Mouse (Mus musculus): ENCODE measurements around the gene Ap4s1.
"Not testable (repeated sequence)": the region's sequence is repeated elsewhere in the genome, so short reads cannot be mapped to it uniquely, and the experiment has no call there.

The Ap4s1 gene

DNA sequence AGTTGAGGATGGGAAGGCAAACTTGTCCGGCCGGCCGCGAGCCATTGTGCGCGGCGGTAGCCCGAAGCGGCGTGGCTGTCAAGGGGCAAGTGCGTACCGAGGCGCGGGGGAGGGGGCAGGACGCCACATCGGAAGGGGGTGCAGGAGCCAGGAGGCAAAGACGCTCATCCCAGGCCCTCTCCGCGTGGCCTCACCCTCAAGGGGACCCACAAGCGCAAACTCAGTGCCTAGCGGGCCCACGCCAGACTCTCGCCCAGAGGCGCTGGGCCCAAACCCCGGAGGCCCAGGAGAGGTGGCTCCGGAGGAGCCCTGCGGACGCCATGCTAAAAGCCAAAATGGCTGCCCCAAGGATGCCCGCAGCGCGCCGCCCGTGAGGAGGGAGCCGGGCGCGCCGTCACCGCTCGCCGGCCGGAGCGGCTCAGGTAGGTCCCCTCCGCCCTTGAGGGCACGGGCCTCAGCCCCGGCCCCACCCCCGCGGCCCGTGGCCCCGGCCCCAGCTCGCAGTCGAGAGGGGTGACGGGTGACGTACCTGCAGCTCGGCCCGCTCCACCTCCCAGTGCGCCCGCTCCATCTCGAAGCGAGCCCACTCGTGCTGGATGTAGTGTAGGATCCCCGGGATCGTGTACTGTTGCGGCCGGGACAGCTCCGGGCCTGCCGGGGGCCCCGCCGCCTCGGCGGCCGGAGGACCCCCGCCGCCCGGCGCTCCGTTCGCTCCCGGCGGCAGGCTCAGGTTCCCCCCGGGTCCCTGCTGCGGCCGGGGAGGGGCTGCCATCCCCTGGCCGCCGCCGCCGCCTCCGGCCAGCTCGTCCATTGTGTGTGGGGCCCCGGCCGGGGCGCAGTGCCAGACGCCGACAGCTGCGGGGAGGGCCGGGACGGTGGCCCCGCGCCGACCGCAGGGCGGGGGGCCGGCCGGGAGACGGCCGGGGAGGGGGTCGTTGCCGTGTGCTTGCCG lies at the start of gene Ap4s1:
Ap4s1 (plus strand) TSS at position 141 of the 952 bp plus-strand sequence.
- in situ Hi-C loops (cut with MboI; ENCODE audit: low sequenced_read_pairs) = no loop called here

DNA sequence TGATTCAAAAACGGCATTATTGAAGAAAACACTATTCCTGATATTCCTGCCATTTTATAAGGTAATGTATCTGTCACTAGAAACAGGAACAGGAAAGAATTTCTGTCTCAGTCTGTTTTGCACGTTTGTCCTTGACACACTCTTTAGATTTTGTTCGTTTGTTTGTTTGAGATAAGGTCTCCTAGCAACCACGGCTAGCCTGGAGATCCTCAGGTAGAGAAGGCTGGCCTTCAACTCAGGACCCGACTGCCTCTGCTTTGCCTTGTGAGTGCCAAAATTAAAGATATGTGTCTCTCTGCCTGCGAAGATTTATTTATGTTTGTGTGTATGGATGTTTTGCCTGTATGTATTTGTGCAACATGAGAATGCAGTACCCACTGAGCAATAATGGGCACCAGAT lies 49.0 kb upstream of the Ap4s1 start:
- in situ Hi-C loops (cut with MboI; ENCODE audit: low sequenced_read_pairs) = no loop called here

DNA sequence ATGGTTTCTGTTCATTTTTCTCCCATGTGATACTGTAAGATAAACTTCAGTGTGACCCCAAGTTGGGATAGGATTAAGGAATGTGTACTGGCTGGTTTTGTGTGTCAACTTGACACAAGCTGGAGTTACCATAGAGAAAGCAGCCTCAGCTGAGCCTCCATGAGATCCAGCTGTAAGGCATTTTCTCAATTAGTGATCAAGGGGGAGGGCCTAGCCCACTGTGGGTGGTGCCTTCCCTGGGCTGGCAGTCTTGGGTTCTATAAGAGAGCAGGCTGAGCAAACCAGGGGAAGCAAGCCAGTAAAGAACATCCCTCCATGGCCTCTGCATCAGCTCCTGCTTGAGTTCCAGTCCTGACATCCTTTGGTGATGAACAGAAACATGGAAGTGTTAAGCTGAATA lies 41.4 kb upstream of the Ap4s1 start:
- in situ Hi-C loops (cut with MboI; ENCODE audit: low sequenced_read_pairs) = not testable (repeated sequence)

DNA sequence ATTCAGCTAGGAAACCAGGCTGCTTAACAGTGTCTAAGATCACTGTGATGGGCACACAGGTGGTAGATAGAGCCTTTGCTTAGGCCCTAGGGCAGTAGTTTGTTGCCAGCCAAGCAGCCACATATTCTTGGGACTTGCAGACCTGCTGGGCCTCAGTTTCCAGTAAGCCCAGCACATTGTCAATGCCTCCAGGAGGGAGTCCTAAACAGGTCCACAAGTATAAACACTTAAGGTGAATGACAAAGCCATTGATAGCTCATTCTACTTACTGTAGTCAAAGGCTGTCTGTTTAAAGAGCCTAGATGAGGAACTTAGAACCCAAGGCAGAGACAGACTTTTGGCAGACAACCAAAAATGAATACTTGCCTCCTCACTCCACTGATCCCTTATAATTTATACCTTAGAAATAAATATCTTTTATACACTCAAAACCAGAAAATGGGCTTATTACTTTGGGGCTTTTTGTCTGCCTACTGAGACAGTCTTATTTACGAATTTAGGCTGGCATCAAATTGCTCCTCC lies 34.8 kb upstream of the Ap4s1 start:
- in situ Hi-C loops (cut with MboI; ENCODE audit: low sequenced_read_pairs) = no loop called here

DNA sequence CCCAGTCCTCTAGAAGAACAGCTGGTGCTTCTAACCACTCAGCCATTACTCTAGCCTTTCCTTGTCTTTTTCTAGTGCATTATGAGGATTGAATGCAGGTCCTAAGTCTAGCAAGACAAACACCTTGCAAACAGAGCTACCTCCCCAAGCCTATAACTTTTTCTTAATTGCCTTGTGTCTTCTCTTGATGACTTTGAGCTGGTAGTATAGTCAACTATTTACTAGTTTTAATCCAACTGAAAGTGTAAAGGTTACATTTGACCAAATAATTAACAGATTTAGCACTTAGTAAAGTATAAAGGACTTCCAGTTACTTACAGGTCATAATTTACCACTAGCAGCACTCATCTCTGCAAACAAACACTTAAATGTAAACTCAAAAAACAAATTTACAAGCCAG lies 27.8 kb upstream of the Ap4s1 start:
- in situ Hi-C loops (cut with MboI; ENCODE audit: low sequenced_read_pairs) = no loop called here

DNA sequence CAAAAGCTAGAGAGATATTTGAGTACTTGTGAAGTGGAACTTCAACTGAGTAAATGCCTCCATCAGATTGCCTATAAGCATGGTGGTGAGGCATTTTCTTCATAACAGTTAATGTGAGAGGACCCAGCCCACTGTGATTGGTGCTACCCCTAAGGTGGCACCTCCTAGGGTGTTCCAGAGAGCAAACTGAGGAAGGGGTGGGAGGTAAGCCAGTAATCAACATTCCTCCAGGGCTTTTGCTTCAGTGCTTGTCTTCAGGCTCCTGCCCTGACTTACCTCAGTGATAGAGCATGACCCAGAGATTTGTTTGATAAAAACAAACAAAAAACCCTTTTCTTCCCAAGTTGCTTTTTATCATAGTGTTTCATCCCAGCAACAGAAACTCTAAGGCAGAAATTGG lies 26.9 kb upstream of the Ap4s1 start:
- in situ Hi-C loops (cut with MboI; ENCODE audit: low sequenced_read_pairs) = no loop called here

DNA sequence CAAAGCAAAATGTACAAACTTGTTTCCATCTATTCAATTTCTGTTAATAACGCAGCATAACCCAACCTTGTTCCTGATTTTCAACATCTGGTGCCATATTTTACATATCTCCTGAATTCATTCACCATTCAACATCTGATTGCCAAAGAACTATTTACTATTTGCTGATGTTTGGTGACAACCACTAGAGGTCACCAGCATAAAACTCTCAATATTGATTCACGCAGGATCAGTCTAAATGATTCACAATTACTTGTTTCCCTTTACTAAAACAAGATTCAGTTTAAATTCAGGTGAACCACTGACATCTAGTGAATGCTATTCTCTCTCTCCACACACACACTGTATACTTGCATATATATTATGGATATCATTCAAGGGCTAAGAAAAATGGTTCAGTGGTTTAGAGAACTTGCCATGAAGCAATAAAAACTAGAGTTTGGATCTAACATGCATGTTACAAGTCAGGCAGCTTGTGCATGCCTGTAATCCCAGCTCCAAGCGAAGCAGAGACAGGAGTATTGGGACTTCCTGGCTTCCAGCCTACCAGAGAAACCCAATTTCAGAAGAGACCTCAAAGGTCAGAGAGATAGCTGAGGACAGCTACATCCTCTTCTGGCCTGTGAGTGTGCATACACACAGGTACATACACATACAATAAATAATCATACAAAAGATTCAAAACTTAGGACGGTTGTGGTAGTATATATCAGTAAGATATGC lies 24.0 kb upstream of the Ap4s1 start:
- in situ Hi-C loops (cut with MboI; ENCODE audit: low sequenced_read_pairs) = no loop called here

DNA sequence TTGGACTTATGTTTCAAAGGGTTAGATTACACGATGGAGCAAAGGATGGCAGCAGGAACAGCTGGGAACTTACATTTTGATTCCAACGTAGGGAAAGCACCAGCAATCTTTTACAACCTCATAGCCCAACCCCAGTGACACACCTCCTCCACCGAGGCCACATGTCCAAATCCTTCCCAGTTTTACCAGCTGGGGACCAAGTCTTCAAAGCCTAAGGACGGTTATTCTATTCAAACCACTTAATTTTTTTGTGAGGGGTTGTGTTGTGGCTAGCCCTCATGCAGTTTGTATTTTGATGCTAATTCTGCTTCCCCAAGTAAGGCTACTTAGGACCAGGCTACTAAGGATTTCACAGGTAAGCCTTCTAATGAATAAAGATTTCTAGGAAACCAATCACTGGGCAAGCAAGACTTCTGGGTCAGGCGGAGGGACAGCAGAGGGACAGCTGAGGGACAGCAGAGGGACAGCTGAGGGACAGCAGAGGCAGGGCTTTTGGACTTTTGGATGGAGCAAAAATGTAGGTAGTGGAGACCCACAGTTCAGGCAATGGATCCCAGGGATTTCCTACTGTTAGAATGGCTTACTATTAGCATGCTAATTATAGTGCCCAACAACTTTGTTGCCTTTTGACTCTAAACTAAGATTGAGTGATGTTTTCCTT lies 19.5 kb upstream of the Ap4s1 start:
- in situ Hi-C loops (cut with MboI; ENCODE audit: low sequenced_read_pairs) = no loop called here

DNA sequence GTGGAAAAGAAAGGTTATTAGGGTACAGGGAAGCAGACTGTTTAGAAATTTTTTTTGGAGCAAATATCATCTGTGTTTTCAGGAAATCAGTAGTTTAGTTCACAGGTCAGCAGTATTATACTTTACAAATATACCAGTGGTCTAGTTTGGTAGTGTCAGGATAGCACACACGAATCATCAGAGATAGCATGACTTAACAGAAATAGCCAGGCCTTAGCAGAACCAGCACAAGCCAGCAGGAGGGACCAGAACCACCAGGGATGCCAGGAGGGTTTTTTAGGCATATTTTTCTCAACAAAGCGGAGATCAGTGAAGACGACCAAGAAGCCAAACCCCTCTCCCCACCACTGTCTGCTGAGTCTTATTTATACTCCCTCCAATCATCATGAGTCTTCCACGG lies 17.6 kb upstream of the Ap4s1 start:
- in situ Hi-C loops (cut with MboI; ENCODE audit: low sequenced_read_pairs) = no loop called here

DNA sequence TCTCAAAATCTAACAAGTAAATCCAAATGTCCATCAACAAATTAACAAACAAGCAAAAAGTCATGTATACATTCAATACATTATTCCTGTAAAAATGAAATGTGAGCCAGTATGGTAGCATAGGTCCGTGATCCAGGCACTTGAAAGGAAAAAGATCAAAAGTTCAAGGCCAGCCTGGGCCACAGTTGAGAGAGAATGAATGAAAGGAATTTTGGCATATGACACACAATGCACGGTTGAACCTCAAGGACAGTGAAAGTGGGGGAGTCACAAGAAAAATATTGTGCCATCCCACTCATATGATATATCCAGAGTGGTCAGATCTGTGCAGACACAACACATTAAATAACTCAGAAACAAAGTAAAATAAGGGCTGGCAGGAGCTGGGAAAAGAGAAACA lies 14.4 kb upstream of the Ap4s1 start:
- in situ Hi-C loops (cut with MboI; ENCODE audit: low sequenced_read_pairs) = no loop called here

DNA sequence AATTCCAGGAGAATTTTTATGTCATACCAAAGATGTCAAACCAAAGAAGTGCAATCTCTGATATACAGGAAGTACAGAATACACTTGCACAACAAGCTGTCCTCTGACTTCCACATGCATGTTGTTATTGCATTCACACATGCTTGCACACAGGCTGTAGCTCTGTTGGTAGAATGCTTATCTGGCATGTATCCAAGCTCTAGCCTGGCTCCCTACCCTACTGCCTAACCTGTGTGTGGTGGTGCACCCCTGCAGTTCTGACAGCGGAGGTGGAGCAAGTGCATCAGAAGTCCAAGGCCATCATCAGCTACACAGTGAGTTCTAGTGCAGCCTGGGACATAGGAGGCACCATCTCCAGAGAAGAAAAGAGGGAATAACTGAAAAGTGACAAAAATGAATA lies 12.0 kb upstream of the Ap4s1 start:
- in situ Hi-C loops (cut with MboI; ENCODE audit: low sequenced_read_pairs) = no loop called here

DNA sequence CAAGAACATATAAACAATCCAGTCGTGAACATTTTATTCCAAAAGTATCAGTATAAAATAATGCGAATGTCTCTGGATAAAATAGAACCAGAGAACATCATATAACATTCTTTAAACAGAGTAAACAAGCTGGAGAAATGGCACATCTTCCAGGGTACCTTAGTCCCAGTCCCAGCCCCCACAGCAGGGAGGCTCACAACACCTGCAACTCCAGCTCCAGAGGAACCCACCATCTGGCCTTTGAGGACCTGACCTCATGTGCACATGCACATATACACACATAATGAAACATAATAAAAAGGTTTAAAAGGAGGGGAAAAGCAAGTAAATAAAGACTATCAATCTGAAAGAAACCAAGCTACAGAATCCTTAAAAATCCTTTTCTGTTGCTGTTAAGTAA lies 2.3 kb upstream of the Ap4s1 start:
- in situ Hi-C loops (cut with MboI; ENCODE audit: low sequenced_read_pairs) = no loop called here

DNA sequence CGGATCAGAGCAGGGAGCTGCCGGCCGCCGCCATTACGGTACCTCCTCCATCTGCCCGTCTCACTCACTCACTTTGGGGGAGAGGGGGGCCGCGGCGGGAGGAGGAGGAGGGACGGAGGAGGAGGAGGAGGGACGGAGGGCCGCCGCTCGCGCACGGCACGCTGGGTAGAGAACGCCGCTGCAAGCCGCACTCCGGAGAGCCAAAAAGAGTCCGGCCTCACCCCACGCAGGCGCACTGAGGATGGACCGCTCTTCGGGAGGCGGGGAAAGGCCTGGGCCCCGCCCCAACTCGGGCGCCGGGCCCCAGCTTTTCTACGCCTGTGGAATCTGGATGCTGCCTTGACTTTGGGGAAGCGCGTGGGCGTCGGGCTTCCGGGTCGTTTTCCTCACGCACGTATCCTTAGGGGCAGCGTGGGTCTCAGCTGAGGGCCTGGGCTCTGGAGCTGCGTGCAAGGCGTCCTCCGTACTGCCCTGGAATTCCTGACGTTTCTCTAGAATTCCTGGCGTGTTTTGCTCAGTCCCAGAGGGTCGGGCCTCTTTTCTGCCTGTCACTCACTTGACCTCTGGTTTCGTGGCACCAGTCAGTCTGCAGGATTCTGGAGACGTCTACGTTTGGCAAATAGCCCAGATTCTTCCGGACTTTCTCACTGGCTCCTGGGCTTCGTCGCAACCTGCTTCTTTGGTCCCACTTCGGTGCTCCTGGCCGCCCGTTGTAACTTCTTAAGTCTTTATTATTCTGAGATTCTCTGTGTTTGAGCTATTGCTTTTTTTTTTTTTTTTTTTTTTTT lies 1.2 kb downstream of the Ap4s1 start, which contains the start of gene Strn3:
Strn3 (minus strand) TSS at position 53 of the 788 bp plus-strand sequence.
- in situ Hi-C loops (cut with MboI; ENCODE audit: low sequenced_read_pairs) = no loop called here

DNA sequence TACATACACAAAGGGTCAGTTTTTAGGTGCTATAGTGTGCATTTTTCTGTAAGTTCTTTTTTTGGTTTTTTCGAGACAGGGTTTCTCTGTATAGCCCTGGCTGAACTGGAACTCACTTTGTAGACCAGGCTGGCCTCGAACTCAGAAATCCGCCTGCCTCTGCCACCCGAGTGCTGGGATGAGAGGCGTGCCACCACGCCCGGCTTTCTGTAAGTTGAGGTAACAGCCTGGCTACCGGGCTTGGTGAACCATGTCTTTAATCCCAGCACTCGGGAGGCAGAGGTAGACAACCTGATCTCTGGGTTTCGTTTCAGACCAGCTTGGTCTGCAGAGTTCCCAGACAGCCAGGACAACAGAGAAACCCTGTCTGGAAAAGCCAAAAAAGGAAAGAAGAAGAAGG lies 2.0 kb downstream of the Ap4s1 start:
- in situ Hi-C loops (cut with MboI; ENCODE audit: low sequenced_read_pairs) = not testable (repeated sequence)

DNA sequence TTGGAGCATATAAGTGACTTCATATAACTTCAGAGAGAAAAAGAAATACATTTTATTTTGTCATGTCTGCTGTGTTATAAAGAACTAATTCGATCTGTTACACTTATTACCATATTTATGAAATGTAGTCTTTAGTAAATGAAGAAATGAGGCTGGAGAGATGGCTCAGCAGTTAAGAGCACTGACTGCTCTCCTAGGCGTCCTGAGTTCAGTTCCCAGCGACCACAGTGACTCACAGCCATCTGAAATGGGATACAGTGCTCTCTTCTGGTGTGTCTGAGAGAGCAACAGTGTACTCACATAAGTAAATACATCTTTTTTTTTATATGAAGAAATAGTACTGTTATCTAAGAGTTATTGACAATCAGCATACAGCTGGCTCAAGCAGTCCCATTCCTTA lies 2.6 kb downstream of the Ap4s1 start:
- in situ Hi-C loops (cut with MboI; ENCODE audit: low sequenced_read_pairs) = no loop called here

DNA sequence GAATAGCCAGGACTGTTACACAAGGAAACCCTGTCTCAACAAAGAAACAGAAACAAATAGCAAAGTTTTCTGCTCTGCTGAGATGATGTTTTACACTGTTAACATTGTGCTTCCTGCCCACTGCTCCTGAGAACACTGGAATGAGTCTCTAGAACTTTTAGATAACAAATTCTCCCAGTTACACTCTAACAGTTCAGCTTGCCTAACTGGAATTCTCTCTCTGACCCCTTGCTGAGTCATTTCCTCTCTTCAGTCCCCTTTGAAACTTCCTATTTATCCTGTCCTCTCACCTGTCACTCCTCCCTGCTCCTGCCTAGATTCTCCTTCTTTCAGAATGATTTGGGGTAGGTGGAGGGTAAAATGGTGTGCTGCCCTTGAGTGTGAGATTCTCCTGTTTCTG lies 3.3 kb downstream of the Ap4s1 start:
- in situ Hi-C loops (cut with MboI; ENCODE audit: low sequenced_read_pairs) = no loop called here

DNA sequence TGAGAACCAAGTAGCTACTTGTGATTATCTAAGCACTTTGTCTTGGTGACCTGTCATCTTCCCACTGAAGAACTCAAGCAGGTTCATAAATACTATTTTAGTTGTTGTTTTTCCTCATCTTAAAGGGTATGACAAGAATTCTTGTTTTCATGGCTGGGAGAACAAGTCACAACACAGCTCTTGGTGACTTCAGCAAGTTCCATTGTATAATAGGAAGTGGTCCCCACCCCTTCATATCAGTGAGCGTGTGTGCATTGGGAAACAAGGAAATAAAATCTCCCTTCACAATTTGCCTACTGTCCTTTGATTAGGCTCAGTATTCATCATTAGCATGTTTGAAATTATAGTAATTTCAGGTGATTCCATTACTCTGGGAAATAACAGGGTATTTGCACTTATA lies 4.1 kb downstream of the Ap4s1 start:
- in situ Hi-C loops (cut with MboI; ENCODE audit: low sequenced_read_pairs) = no loop called here

DNA sequence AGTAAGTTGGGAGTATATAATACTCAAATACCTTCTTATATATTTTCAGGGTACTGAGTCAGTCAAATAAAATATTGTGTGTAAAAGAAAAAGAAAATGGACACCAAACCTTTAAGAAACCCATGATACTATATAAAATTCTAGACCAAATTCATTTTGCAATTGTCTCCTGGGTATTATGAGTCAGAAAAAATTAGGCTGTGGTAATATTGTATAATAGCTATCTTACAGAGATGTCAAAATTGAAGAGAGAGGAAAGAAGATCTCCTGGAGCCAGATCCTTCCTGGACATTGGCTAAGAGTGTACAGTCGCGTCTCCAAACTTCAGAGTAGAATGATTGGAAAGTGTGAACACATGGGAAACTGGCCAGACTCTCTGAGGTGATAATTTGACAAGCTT lies 5.3 kb downstream of the Ap4s1 start:
- in situ Hi-C loops (cut with MboI; ENCODE audit: low sequenced_read_pairs) = no loop called here

DNA sequence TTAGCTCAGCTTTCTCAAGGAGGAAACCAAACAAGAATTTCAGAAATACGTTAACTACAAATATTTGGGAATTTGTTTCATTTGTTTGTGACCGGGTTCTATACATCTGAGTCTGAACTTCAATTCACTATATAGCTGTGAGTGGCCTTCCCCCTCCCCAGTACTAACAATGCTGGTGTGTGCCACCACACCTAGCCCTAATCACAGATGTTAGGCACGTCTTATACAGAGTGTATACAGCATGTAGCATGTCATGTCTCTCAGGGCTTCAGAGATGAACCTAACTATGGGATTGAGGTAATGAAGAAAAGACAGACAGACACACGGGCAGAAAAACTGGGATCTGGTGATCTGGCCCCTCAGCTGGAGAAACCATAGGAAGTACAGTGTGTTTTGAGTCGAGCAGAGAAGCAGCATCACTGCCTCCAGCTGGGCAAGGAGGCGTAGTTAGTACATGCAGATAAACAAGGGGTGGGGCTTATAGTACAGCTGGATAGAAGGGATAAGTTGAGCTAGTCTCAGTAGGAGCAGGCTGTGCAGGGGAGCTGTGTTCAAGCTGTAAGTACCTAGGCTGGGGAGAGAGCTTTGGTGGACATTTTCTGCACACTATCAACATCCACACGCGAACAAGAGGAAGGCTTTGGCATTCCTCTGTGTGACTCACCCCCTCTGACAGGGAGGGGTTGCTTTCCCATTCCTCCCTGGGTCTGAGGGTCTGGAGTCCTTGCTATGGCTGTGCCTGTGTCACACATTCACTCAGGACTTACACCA lies 9.0 kb downstream of the Ap4s1 start:
- in situ Hi-C loops (cut with MboI; ENCODE audit: low sequenced_read_pairs) = no loop called here

DNA sequence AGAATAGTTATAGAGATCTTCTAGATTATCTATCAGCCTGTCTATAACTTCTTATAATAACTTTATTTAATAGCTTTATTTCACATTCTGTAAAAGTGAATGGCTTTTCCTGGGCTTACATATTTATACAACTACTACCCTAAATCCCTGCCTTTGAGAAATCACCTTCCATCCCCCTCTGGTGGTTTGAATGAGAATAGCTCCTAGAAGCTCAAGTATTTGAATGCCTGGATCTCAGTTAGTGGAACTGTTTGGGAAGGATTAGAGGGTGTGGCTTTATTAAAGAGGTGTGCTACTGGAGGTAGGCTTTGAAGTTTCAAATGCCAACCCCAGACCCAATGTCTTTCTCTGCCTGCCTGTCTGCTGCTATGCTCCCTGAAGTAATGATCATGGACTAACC lies 10.9 kb downstream of the Ap4s1 start:
- in situ Hi-C loops (cut with MboI; ENCODE audit: low sequenced_read_pairs) = no loop called here
